Comparison of ENCODE assay signal across 21 mouse cellular contexts in genomic region chr13:44697628-44698027, GRCm38 (mm10). TPM values are rescaled to one million over a fixed set of nuclear protein-coding genes. Genes with fewer than 3 reads are reported as not detected.
DNase-seq lines count a peak whose midpoint lies in the region; ATAC-seq and TF ChIP-seq lines count a peak whose summit lies in the region.
"Had no signal": no experiment of that assay in that cellular context is flagged by ENCODE, and none has a peak within 500 bp of the region (broad histone marks: within the 10 kb centered on the region; RNA-seq: fewer than 3 reads in every experiment).

No protein-coding gene starts in this region.

- H3K4me2 ChIP-seq in midbrain, embryonic 16.5 days (ENCODE audit: low read length), result no peak overlapping the region
- H3K4me2 ChIP-seq in liver, embryonic 13.5 days, result peak overlapping the region; percentile 24; the same call in 1 of the 2 replicates
- no peak overlapping the region for H3K4me2 ChIP-seq in intestine, postnatal 0 days (replicated peaks; ENCODE audit: low read depth)
- H3K4me2 ChIP-seq: embryonic facial prominence, embryonic 13.5 days; forebrain, embryonic 12.5 days; heart, embryonic 12.5 days; hindbrain, embryonic 15.5 days had no signal

- H3K9ac ChIP-seq in midbrain, embryonic 16.5 days (ENCODE audit: low read depth, low read length), result no peak overlapping the region
- no peak overlapping the region; the same call in 1 of the 2 replicates for H3K9ac ChIP-seq in liver, embryonic 13.5 days
- no peak overlapping the region for H3K9ac ChIP-seq in intestine, postnatal 0 days (ENCODE audit: low read depth, low read length)
- H3K9ac ChIP-seq: embryonic facial prominence, embryonic 13.5 days; forebrain, embryonic 12.5 days; heart, embryonic 12.5 days; hindbrain, embryonic 15.5 days had no signal

- H3K27me3 ChIP-seq in midbrain, embryonic 10.5 days (ENCODE audit: low read depth, poor library complexity, severe bottlenecking), result no peaks in the 10 kb centered on the region
- H3K27me3 ChIP-seq in midbrain, embryonic 16.5 days (ENCODE audit: control insufficient read depth, insufficient read depth, low read depth, low read length), result no peaks in the 10 kb centered on the region
- H3K27me3 ChIP-seq in liver, embryonic 13.5 days, result no peaks in the 10 kb centered on the region
- no peaks in the 10 kb centered on the region for H3K27me3 ChIP-seq in intestine, postnatal 0 days (replicated peaks; ENCODE audit: control insufficient read depth, insufficient read depth, low read length)
- H3K27me3 ChIP-seq: embryonic facial prominence, embryonic 13.5 days; forebrain, embryonic 12.5 days; heart, embryonic 12.5 days had no signal

- WGBS in midbrain, embryonic 10.5 days, result 84% methylated on average over 10 of the region's 10 CpGs
- 68% methylated on average over 10 of the region's 10 CpGs for WGBS in midbrain, embryonic 16.5 days
- WGBS in liver, embryonic 13.5 days (ENCODE audit: insufficient replicate concordance), result 50% methylated on average over 10 of the region's 10 CpGs
- 86% methylated on average over 10 of the region's 10 CpGs for WGBS in intestine, postnatal 0 days

- intact Hi-C loops in left cerebral cortex, postnatal 10 days (cut with DNase I), result no loop called here

- ATAC-seq in midbrain, embryonic 16.5 days, result no peak
- peak; percentile 68 for ATAC-seq in liver, embryonic 13.5 days (ENCODE audit: low read depth)
- no peak for ATAC-seq in intestine, postnatal 0 days
- ATAC-seq: forebrain, embryonic 16.5 days; Patski had no signal

- DNase-seq in midbrain, embryonic 10.5 days (ENCODE audit: low spot score), result no peak
- peak; percentile 60 for DNase-seq in R1 (ENCODE audit: low read depth, low spot score)
- DNase-seq in liver, embryonic 13.5 days, result no peak
- DNase-seq in thymus, adult 18-20 months, result no peak
- no peak for DNase-seq in left cerebral cortex, postnatal 10 days (ENCODE audit: extremely low spot score in 1 of 2, low spot score in 2 of 2)
- no peak for DNase-seq in adrenal gland, adult 2 months
- DNase-seq: adrenal gland, postnatal 25 days; cerebellum, adult 18-20 months; cerebellum, adult 9-11 months; cerebellum, postnatal 36 days; gastrocnemius, postnatal 10 days; heart, postnatal 36 days had no signal

- 0 out of 2 replicates have a peak overlapping the region, but pooled peaks have one; percentile 30 for H3K27ac ChIP-seq in midbrain, embryonic 10.5 days (replicated peaks)
- no peak overlapping the region for H3K27ac ChIP-seq in midbrain, embryonic 16.5 days (ENCODE audit: low read length)
- H3K27ac ChIP-seq in liver, embryonic 13.5 days, result no peak overlapping the region
- H3K27ac ChIP-seq in intestine, postnatal 0 days (ENCODE audit: low read depth, low read length), result no peak overlapping the region
- H3K27ac ChIP-seq: embryonic facial prominence, embryonic 13.5 days; forebrain, embryonic 12.5 days; hindbrain, embryonic 15.5 days had no signal

- H3K36me3 ChIP-seq in midbrain, embryonic 10.5 days, result no peaks in the 10 kb centered on the region
- no peaks in the 10 kb centered on the region for H3K36me3 ChIP-seq in midbrain, embryonic 16.5 days (ENCODE audit: control insufficient read depth, insufficient read depth, low read length)
- no peaks in the 10 kb centered on the region for H3K36me3 ChIP-seq in liver, embryonic 13.5 days
- H3K36me3 ChIP-seq in intestine, postnatal 0 days (ENCODE audit: control insufficient read depth, insufficient read depth), result no peaks in the 10 kb centered on the region
- H3K36me3 ChIP-seq: embryonic facial prominence, embryonic 13.5 days; forebrain, embryonic 12.5 days; G1E; heart, embryonic 12.5 days; hindbrain, embryonic 15.5 days had no signal

- no peaks in the 10 kb centered on the region for H3K9me3 ChIP-seq in midbrain, embryonic 10.5 days (replicated peaks)
- no peaks in the 10 kb centered on the region for H3K9me3 ChIP-seq in midbrain, embryonic 16.5 days (replicated peaks; ENCODE audit: control insufficient read depth, low read length, poor library complexity, severe bottlenecking)
- no peaks in the 10 kb centered on the region for H3K9me3 ChIP-seq in liver, embryonic 13.5 days (replicated peaks)
- H3K9me3 ChIP-seq in intestine, postnatal 0 days (ENCODE audit: control insufficient read depth), result no peaks in the 10 kb centered on the region
- H3K9me3 ChIP-seq: embryonic facial prominence, embryonic 13.5 days; forebrain, embryonic 12.5 days; G1E; heart, embryonic 12.5 days; hindbrain, embryonic 15.5 days had no signal

- H3K4me3 ChIP-seq in midbrain, embryonic 10.5 days, result no peak overlapping the region
- no peak overlapping the region for H3K4me3 ChIP-seq in midbrain, embryonic 16.5 days (ENCODE audit: low read depth, low read length)
- no peak overlapping the region for H3K4me3 ChIP-seq in liver, embryonic 13.5 days (replicated peaks)
- H3K4me3 ChIP-seq in intestine, postnatal 0 days (ENCODE audit: low read depth, low read length), result no peak overlapping the region
- H3K4me3 ChIP-seq: embryonic facial prominence, embryonic 13.5 days; forebrain, embryonic 12.5 days; heart, embryonic 12.5 days; hindbrain, embryonic 15.5 days had no signal

- H3K4me1 ChIP-seq in midbrain, embryonic 10.5 days, result peaks cover 12% of the 10 kb centered on the region
- H3K4me1 ChIP-seq in midbrain, embryonic 16.5 days (ENCODE audit: control insufficient read depth, insufficient read depth, low read length), result no peaks in the 10 kb centered on the region
- peaks cover 17% of the 10 kb centered on the region for H3K4me1 ChIP-seq in liver, embryonic 13.5 days (replicated peaks)
- no peaks in the 10 kb centered on the region for H3K4me1 ChIP-seq in intestine, postnatal 0 days (replicated peaks; ENCODE audit: control insufficient read depth, insufficient read depth, low read length)
- H3K4me1 ChIP-seq: embryonic facial prominence, embryonic 13.5 days; forebrain, embryonic 12.5 days; heart, embryonic 12.5 days had no signal

- TF ChIP-seq CTCF in intestine, postnatal 0 days (IDR thresholded peaks at IDR 0.05; ENCODE audit: low read depth), result no peak

RNA-seq across cellular contexts. Expression of gene Jarid2, which starts 31.6 kb away (rescaled TPM):
- polyA plus RNA-seq in midbrain, embryonic 10.5 days (2016; fragmentation: Nextera tagmentation; extraction: Ambion mirVana), result 63.8 and 73.3 TPM in 2 replicates
- 36.6 and 44.6 TPM in 2 replicates for polyA plus RNA-seq in midbrain, embryonic 16.5 days (2015; fragmentation: Nextera tagmentation; extraction: Ambion mirVana)
- 8.0 and 11.6 TPM in 2 replicates for polyA plus RNA-seq in liver, embryonic 13.5 days (2015; fragmentation: Nextera tagmentation; extraction: Ambion mirVana)
- polyA plus RNA-seq in intestine, postnatal 0 days (2015; fragmentation: Nextera tagmentation; extraction: Ambion mirVana), result 6.6 and 6.8 TPM in 2 replicates
- 10 to 100 TPM; 43.3 to 45.8 TPM for total RNA-seq in left cerebral cortex, postnatal 10 days (2021)
- total RNA-seq in adrenal gland, adult 2 months (2021), result 10 to 100 TPM; 22.7 to 47.1 TPM
- 5.5 and 6.3 TPM in 2 replicates for polyA plus RNA-seq in adrenal gland, adult 2 months (2012; rRNA removed)
